Mouse (Mus musculus): ENCODE results near the gene Gck. TPM values are rescaled to one million over a fixed set of nuclear protein-coding genes. Genes with fewer than 3 reads are reported as not detected.
"Not testable (repeated sequence)": the region's sequence is repeated elsewhere in the genome, so short reads cannot be mapped to it uniquely, and the experiment has no call there.

Gck gene
- polyA plus RNA-seq, 1 experiment from 2014 or later, result 0.44 TPM

GRCm38 (mm10) chr11:5931947-5932346 lies 17.9 kb downstream of the Gck start:
- not testable (repeated sequence) for H3K4me3 ChIP-seq (ENCODE audit: low read depth, low read length); H3K4me2 ChIP-seq (replicated peaks; ENCODE audit: low read depth); H3K9me3 ChIP-seq (ENCODE audit: control insufficient read depth); H3K36me3 ChIP-seq (ENCODE audit: control insufficient read depth, insufficient read depth); H3K9ac ChIP-seq (ENCODE audit: low read depth, low read length); H3K27me3 ChIP-seq (replicated peaks; ENCODE audit: control insufficient read depth, insufficient read depth, low read length); H3K4me1 ChIP-seq (replicated peaks; ENCODE audit: control insufficient read depth, insufficient read depth, low read length); ATAC-seq; H3K27ac ChIP-seq (ENCODE audit: low read depth, low read length)
- peak; percentile 56 for TF ChIP-seq CTCF (IDR thresholded peaks at IDR 0.05; ENCODE audit: low read depth)
- 89% methylated on average over 6 of the region's 6 CpGs for WGBS

GRCm38 (mm10) chr11:5930578-5930977 lies 19.3 kb downstream of the Gck start:
- H3K27me3 ChIP-seq (replicated peaks; ENCODE audit: control insufficient read depth, insufficient read depth, low read length), result no peaks in the 10 kb centered on the region
- 81% methylated on average over 1 of the region's 1 CpGs for WGBS
- H3K4me1 ChIP-seq (replicated peaks; ENCODE audit: control insufficient read depth, insufficient read depth, low read length), result no peaks in the 10 kb centered on the region
- no peak overlapping the region for H3K27ac ChIP-seq (ENCODE audit: low read depth, low read length)
- no peak for TF ChIP-seq CTCF (IDR thresholded peaks at IDR 0.05; ENCODE audit: low read depth)
- H3K36me3 ChIP-seq (ENCODE audit: control insufficient read depth, insufficient read depth), result no peaks in the 10 kb centered on the region
- no peak overlapping the region for H3K4me2 ChIP-seq (replicated peaks; ENCODE audit: low read depth)
- no peak overlapping the region for H3K4me3 ChIP-seq (ENCODE audit: low read depth, low read length)
- H3K9me3 ChIP-seq (ENCODE audit: control insufficient read depth), result no peaks in the 10 kb centered on the region
- ATAC-seq, result no peak
- H3K9ac ChIP-seq (ENCODE audit: low read depth, low read length), result no peak overlapping the region

- no peak for ATAC-seq
- H3K9ac ChIP-seq (ENCODE audit: low read depth, low read length), result no peak overlapping the region
- no peaks in the 10 kb centered on the region for H3K4me1 ChIP-seq (replicated peaks; ENCODE audit: control insufficient read depth, insufficient read depth, low read length)
- no peaks in the 10 kb centered on the region for H3K9me3 ChIP-seq (ENCODE audit: control insufficient read depth)
- no peak overlapping the region for H3K4me2 ChIP-seq (replicated peaks; ENCODE audit: low read depth)
- no peak for TF ChIP-seq CTCF (IDR thresholded peaks at IDR 0.05; ENCODE audit: low read depth)
- H3K27ac ChIP-seq (ENCODE audit: low read depth, low read length), result no peak overlapping the region
- H3K27me3 ChIP-seq (replicated peaks; ENCODE audit: control insufficient read depth, insufficient read depth, low read length), result no peaks in the 10 kb centered on the region
- no peak overlapping the region for H3K4me3 ChIP-seq (ENCODE audit: low read depth, low read length)
- 66% methylated on average over 3 of the region's 3 CpGs for WGBS
- H3K36me3 ChIP-seq (ENCODE audit: control insufficient read depth, insufficient read depth), result no peaks in the 10 kb centered on the region
These were observed 23.1 kb downstream of the Gck start for GRCm38 (mm10) chr11:5926696-5927220.

GRCm38 (mm10) chr11:5924699-5925098 lies 25.2 kb downstream of the Gck start:
- no peaks in the 10 kb centered on the region for H3K36me3 ChIP-seq (ENCODE audit: control insufficient read depth, insufficient read depth)
- WGBS, result 68% methylated on average over 8 of the region's 8 CpGs
- no peak for ATAC-seq
- no peaks in the 10 kb centered on the region for H3K27me3 ChIP-seq (replicated peaks; ENCODE audit: control insufficient read depth, insufficient read depth, low read length)
- TF ChIP-seq CTCF (IDR thresholded peaks at IDR 0.05; ENCODE audit: low read depth), result no peak
- no peaks in the 10 kb centered on the region for H3K9me3 ChIP-seq (ENCODE audit: control insufficient read depth)
- no peak overlapping the region for H3K27ac ChIP-seq (ENCODE audit: low read depth, low read length)
- no peak overlapping the region for H3K9ac ChIP-seq (ENCODE audit: low read depth, low read length)
- no peak overlapping the region for H3K4me3 ChIP-seq (ENCODE audit: low read depth, low read length)
- H3K4me2 ChIP-seq (replicated peaks; ENCODE audit: low read depth), result no peak overlapping the region
- H3K4me1 ChIP-seq (replicated peaks; ENCODE audit: control insufficient read depth, insufficient read depth, low read length), result no peaks in the 10 kb centered on the region

- no peak overlapping the region; the same call in 1 of the 2 replicates for H3K4me2 ChIP-seq (replicated peaks; ENCODE audit: low read depth)
These were observed 29.4 kb downstream of the Gck start for GRCm38 (mm10) chr11:5920323-5920960.

GRCm38 (mm10) chr11:5919606-5920005 lies 30.3 kb downstream of the Gck start:
- H3K9me3 ChIP-seq (ENCODE audit: control insufficient read depth), result no peaks in the 10 kb centered on the region
- no peak for TF ChIP-seq CTCF (IDR thresholded peaks at IDR 0.05; ENCODE audit: low read depth)
- WGBS, result 97% methylated on average over 4 of the region's 4 CpGs
- H3K4me3 ChIP-seq (ENCODE audit: low read depth, low read length), result no peak overlapping the region
- H3K4me1 ChIP-seq (replicated peaks; ENCODE audit: control insufficient read depth, insufficient read depth, low read length), result no peaks in the 10 kb centered on the region
- no peak for ATAC-seq
- no peak overlapping the region for H3K9ac ChIP-seq (ENCODE audit: low read depth, low read length)
- no peak overlapping the region for H3K4me2 ChIP-seq (replicated peaks; ENCODE audit: low read depth)
- no peaks in the 10 kb centered on the region for H3K27me3 ChIP-seq (replicated peaks; ENCODE audit: control insufficient read depth, insufficient read depth, low read length)
- no peaks in the 10 kb centered on the region for H3K36me3 ChIP-seq (ENCODE audit: control insufficient read depth, insufficient read depth)
- H3K27ac ChIP-seq (ENCODE audit: low read depth, low read length), result no peak overlapping the region

More at GRCm38 (mm10) chr11:5920323-5920960, 29.4 kb downstream of the Gck start:
- H3K4me1 ChIP-seq (replicated peaks; ENCODE audit: control insufficient read depth, insufficient read depth, low read length), result no peaks in the 10 kb centered on the region
- 34% methylated on average over 14 of the region's 17 CpGs for WGBS
- H3K36me3 ChIP-seq (ENCODE audit: control insufficient read depth, insufficient read depth), result no peaks in the 10 kb centered on the region
- H3K27ac ChIP-seq (ENCODE audit: low read depth, low read length), result no peak overlapping the region
- H3K27me3 ChIP-seq (replicated peaks; ENCODE audit: control insufficient read depth, insufficient read depth, low read length), result no peaks in the 10 kb centered on the region
- H3K9ac ChIP-seq (ENCODE audit: low read depth, low read length), result no peak overlapping the region
- TF ChIP-seq CTCF (IDR thresholded peaks at IDR 0.05; ENCODE audit: low read depth), result no peak
- no peak overlapping the region for H3K4me3 ChIP-seq (ENCODE audit: low read depth, low read length)
- H3K9me3 ChIP-seq (ENCODE audit: control insufficient read depth), result no peaks in the 10 kb centered on the region
- no peak for ATAC-seq

Data from intestine, postnatal 0 days (tissue).